Mouse (Mus musculus): Measurements from ENCODE around the gene Pigc. TPM values are rescaled to one million over a fixed set of nuclear protein-coding genes. Genes with fewer than 3 reads are reported as not detected.

Pigc gene
- total and polyA plus RNA-seq, 2 experiments: 7.3 to 9.5 TPM

DNA sequence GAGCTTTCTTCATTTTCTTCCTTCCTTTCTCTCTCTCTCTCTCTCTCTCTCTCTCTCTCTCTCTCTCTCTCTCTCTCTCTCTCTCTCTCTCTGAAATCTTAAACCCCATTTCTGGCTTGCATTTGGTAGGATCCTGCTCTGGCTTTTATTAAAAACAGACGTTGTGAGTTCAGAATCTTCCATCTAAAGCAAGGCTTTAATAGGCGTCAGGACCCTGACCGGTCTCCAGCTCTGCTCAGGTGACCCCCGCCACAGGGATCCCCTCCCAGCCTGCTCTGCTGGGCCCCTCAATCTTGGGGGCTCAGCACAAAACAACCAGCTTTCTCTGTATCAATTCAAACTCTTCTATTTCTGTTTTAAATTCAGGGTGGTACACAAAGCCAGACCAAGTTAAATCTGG lies 39.2 kb downstream of the Pigc start:
- H3K79me2 ChIP-seq (ENCODE audit: control insufficient read depth, insufficient read depth, low read length): no peaks in the 10 kb centered on the region

DNA sequence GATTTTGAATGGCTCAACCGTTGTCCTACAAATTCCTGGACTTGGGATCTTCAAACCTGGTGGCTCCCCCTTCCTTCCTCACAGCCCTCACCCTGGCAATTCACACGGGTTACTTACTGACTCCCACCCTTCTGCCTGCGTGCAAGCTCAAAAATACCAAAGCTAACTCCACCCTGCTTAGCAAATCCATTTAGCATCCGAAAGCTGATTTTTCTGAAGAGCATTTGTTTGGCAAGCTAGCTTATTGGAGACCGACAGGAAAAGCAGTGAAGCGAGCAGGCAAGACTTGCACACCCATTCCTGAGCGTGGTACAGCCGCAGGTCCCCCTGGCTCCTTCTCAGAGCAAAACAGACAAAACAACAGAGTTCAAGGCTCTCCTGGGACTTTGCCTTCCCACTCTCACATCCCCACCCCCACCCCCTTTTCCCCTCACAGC lies 39.7 kb downstream of the Pigc start:
- Histone ChIP-seq H3K27ac (replicated peaks; ENCODE audit: insufficient read depth, low read depth, low read length) (no peak overlapping the region), H3K36me3 (ENCODE audit: control insufficient read depth, insufficient read depth, low read length) (no peaks in the 10 kb centered on the region), H3K4me3 (ENCODE audit: insufficient read depth, low read depth, low read length) (no peak overlapping the region), H3K27me3 (ENCODE audit: control insufficient read depth, insufficient read depth, low read length) (no peaks in the 10 kb centered on the region), H3K9ac (ENCODE audit: low read depth, low read length) (no peak overlapping the region), H3K4me1 (ENCODE audit: control insufficient read depth, insufficient read depth, low read length) (peaks cover 2% of the 10 kb centered on the region; the same call in 1 of the 2 replicates), H3K79me2 (ENCODE audit: control insufficient read depth, insufficient read depth, low read length) (no peaks in the 10 kb centered on the region)
- TF ChIP-seq POLR2A (IDR thresholded peaks at IDR 0.05; ENCODE audit: extremely low read depth, insufficient read depth, low read length) (no peak), CTCF (IDR thresholded peaks at IDR 0.05; ENCODE audit: low read depth, low read length) (no peak)
- WGBS: 77% methylated on average over 8 of the region's 8 CpGs
- no peak for DNase-seq (ENCODE audit: extremely low read depth, low read depth, low spot score)

More for the DNA sequence above, 39.2 kb downstream of the Pigc start:
- no peaks in the 10 kb centered on the region for H3K36me3 ChIP-seq (ENCODE audit: control insufficient read depth, insufficient read depth, low read length)
- 85% methylated on average over 4 of the region's 4 CpGs for WGBS
- TF ChIP-seq POLR2A (IDR thresholded peaks at IDR 0.05; ENCODE audit: extremely low read depth, insufficient read depth, low read length): no peak
- no peak for TF ChIP-seq CTCF (IDR thresholded peaks at IDR 0.05; ENCODE audit: low read depth, low read length)
- peaks cover 2% of the 10 kb centered on the region; the same call in 1 of the 2 replicates for H3K4me1 ChIP-seq (ENCODE audit: control insufficient read depth, insufficient read depth, low read length)
- no peak overlapping the region for H3K4me3 ChIP-seq (ENCODE audit: insufficient read depth, low read depth, low read length)
- no peak overlapping the region for H3K27ac ChIP-seq (replicated peaks; ENCODE audit: insufficient read depth, low read depth, low read length)
- no peak for DNase-seq (ENCODE audit: extremely low read depth, low read depth, low spot score)
- H3K27me3 ChIP-seq (ENCODE audit: control insufficient read depth, insufficient read depth, low read length): no peaks in the 10 kb centered on the region
- no peak overlapping the region for H3K9ac ChIP-seq (ENCODE audit: low read depth, low read length)

DNA sequence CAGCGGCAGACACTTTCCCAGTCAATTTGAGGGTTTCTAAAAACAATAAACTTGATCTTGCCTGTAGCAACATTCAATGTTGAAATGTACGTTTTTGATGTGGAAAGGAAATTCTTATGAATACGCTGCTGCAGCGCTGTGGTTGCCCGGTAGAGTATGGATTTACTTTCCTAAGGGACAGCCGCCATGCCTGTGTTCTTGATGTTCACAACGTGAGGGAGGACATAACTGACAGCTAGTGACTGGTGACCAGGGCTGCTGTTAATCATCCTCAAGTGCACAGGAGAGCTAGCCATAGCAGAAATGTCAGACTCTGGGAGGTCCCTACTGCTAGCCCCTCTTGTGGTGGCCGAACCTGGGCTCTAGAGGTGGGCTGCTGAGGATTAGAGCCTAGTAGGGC lies 40.1 kb downstream of the Pigc start:
- 93% methylated on average over 8 of the region's 8 CpGs for WGBS

DNA sequence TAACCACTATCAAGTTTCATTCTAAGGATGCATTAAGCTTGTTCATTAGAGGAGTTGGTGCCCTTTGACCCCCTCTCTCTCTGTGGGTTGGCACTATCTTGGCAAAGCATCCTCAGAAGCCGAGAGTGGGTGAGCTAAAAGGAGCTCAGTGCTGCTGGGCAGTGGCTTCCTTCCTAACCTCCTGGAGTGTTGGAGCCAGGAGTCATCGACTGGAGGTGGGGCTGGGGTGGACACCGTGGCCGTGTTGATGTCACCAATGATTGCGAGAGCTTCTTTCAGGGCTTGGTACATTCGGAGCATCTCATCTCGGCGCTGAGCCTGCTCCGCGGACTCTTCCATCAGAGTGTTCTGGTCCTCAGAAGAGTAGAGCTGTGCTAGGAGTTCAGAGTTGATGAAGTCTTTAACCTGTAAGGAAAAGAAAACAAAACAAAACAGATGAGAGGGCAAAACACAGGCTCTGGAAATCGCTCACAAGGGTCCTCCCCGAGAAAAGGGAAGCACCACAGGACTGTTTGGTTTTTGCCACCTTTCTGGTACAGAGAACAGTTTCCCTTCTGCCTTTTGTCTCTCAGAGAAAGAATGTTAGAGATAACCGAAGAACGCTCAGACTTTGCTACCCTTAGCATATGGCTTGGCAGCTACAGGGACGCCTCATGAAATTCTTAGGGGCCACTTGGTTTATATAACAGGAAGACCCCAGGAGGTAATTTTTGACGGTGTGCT lies 42.7 kb downstream of the Pigc start:
- Histone ChIP-seq H3K27me3 (ENCODE audit: control insufficient read depth, insufficient read depth, low read length) (no peaks in the 10 kb centered on the region), H3K4me1 (ENCODE audit: control insufficient read depth, insufficient read depth, low read length) (no peaks in the 10 kb centered on the region), H3K4me3 (ENCODE audit: insufficient read depth, low read depth, low read length) (no peak overlapping the region), H3K9ac (ENCODE audit: low read depth, low read length) (no peak overlapping the region), H3K36me3 (ENCODE audit: control insufficient read depth, insufficient read depth, low read length) (no peaks in the 10 kb centered on the region), H3K27ac (replicated peaks; ENCODE audit: insufficient read depth, low read depth, low read length) (no peak overlapping the region), H3K79me2 (ENCODE audit: control insufficient read depth, insufficient read depth, low read length) (no peaks in the 10 kb centered on the region)
- TF ChIP-seq CTCF (IDR thresholded peaks at IDR 0.05; ENCODE audit: low read depth, low read length): no peak
- no peak for TF ChIP-seq POLR2A (IDR thresholded peaks at IDR 0.05; ENCODE audit: extremely low read depth, insufficient read depth, low read length)
- WGBS: 79% methylated on average over 16 of the region's 16 CpGs
- DNase-seq (ENCODE audit: extremely low read depth, low read depth, low spot score): no peak

More for the DNA sequence above, 40.1 kb downstream of the Pigc start:
- H3K27ac ChIP-seq (replicated peaks; ENCODE audit: insufficient read depth, low read depth, low read length): no peak overlapping the region
- H3K27me3 ChIP-seq (ENCODE audit: control insufficient read depth, insufficient read depth, low read length): no peaks in the 10 kb centered on the region
- no peaks in the 10 kb centered on the region for H3K36me3 ChIP-seq (ENCODE audit: control insufficient read depth, insufficient read depth, low read length)
- no peak for DNase-seq (ENCODE audit: extremely low read depth, low read depth, low spot score)
- H3K9ac ChIP-seq (ENCODE audit: low read depth, low read length): no peak overlapping the region
- no peak overlapping the region for H3K4me3 ChIP-seq (ENCODE audit: insufficient read depth, low read depth, low read length)
- H3K4me1 ChIP-seq (ENCODE audit: control insufficient read depth, insufficient read depth, low read length): peaks cover 2% of the 10 kb centered on the region; the same call in 1 of the 2 replicates
- no peaks in the 10 kb centered on the region for H3K79me2 ChIP-seq (ENCODE audit: control insufficient read depth, insufficient read depth, low read length)
- TF ChIP-seq CTCF (IDR thresholded peaks at IDR 0.05; ENCODE audit: low read depth, low read length): no peak
- TF ChIP-seq POLR2A (IDR thresholded peaks at IDR 0.05; ENCODE audit: extremely low read depth, insufficient read depth, low read length): no peak

DNA sequence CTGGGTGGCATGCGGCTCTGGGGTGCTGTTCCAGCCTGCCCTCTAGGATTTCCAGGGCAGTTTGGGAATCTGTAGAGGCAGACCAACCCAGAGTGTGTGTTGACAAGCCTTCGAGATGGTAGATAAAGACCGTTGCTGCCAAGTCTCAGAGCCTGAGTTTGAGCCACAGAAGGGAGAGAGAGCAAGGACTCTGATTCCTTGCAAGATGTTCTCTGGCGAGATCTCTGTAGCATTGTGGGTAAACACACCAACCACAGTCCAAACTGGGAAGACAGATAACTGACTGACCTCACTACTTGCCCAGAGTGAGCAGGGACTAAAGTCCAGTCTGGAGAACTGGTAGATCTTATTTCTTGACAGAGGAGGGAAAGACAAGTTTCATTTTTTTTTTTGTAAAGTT lies 44.6 kb downstream of the Pigc start:
- Histone ChIP-seq H3K4me3 (ENCODE audit: insufficient read depth, low read depth, low read length) (no peak overlapping the region), H3K27me3 (ENCODE audit: control insufficient read depth, insufficient read depth, low read length) (no peaks in the 10 kb centered on the region), H3K79me2 (ENCODE audit: control insufficient read depth, insufficient read depth, low read length) (no peaks in the 10 kb centered on the region), H3K9ac (ENCODE audit: low read depth, low read length) (no peak overlapping the region), H3K4me1 (ENCODE audit: control insufficient read depth, insufficient read depth, low read length) (no peaks in the 10 kb centered on the region), H3K27ac (replicated peaks; ENCODE audit: insufficient read depth, low read depth, low read length) (no peak overlapping the region), H3K36me3 (ENCODE audit: control insufficient read depth, insufficient read depth, low read length) (no peaks in the 10 kb centered on the region)
- TF ChIP-seq CTCF (IDR thresholded peaks at IDR 0.05; ENCODE audit: low read depth, low read length): no peak
- TF ChIP-seq POLR2A (IDR thresholded peaks at IDR 0.05; ENCODE audit: extremely low read depth, insufficient read depth, low read length): no peak
- WGBS: 55% methylated on average over 4 of the region's 4 CpGs
- no peak for DNase-seq (ENCODE audit: extremely low read depth, low read depth, low spot score)

DNA sequence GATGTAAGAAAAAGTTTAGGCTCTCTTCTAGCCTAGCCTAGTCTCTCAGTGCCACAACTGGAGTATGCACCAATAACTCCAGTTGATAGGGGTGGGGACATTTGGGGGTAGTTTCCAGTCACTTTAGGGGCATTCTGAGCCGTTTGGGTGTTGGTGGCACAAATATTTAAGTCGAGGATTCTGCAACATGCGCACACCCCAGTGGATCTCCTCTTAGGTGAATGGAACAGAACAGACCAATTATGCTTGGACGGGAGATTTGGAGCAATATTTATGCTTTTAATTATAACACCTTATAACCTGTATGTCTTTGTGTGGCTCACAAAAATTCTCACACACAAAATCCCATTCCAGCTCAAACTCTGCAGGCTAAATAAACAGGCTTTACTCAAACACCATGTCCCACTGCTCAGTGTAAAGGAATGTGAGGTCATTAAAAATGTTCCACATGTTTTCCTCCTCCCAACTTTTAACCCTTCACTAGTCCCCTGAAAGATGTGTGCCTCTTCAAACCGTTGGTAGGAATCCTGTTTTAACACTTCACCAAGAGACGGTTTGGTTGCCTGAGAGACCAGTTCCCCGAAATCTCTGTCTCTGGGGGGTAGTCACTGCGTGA lies 46.4 kb downstream of the Pigc start:
- H3K27ac ChIP-seq (replicated peaks; ENCODE audit: insufficient read depth, low read depth, low read length): no peak overlapping the region

More for the DNA sequence above, 46.4 kb downstream of the Pigc start:
- no peak for DNase-seq (ENCODE audit: extremely low read depth, low read depth, low spot score)
- Histone ChIP-seq H3K9ac (ENCODE audit: low read depth, low read length) (no peak overlapping the region), H3K79me2 (ENCODE audit: control insufficient read depth, insufficient read depth, low read length) (no peaks in the 10 kb centered on the region), H3K36me3 (ENCODE audit: control insufficient read depth, insufficient read depth, low read length) (no peaks in the 10 kb centered on the region), H3K4me1 (ENCODE audit: control insufficient read depth, insufficient read depth, low read length) (no peaks in the 10 kb centered on the region), H3K4me3 (ENCODE audit: insufficient read depth, low read depth, low read length) (no peak overlapping the region), H3K27me3 (ENCODE audit: control insufficient read depth, insufficient read depth, low read length) (no peaks in the 10 kb centered on the region)
- TF ChIP-seq CTCF (IDR thresholded peaks at IDR 0.05; ENCODE audit: low read depth, low read length) (no peak), POLR2A (IDR thresholded peaks at IDR 0.05; ENCODE audit: extremely low read depth, insufficient read depth, low read length) (no peak)
- 79% methylated on average over 8 of the region's 8 CpGs for WGBS
